Mouse (Mus musculus): ENCODE measurements around the gene Tex48. TPM values are rescaled to one million over a fixed set of nuclear protein-coding genes. Genes with fewer than 3 reads are reported as not detected.

Tex48 gene
- polyA plus RNA-seq, 1 experiment from 2014 or later: not detected

DNA sequence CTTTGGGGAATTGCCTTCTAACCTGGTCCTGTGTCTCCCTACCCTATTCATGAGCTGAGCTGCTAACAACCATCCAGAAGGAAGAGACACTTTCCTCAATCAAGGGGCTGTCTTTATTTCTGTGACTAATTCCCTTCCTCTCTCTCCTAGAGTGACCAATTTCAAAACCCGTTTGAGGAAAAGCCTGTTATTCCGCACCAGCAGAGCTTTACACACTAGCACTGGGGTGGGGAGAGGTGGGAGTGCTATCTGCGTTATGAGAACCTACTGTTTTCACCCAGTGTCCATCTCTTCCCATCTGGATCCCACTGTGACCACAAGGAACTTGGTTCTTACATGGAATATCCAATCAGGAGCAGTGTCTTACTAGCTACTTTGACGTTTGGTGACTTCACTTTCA lies 36.9 kb upstream of the Tex48 start:
- no peak overlapping the region for H3K4me3 ChIP-seq (replicated peaks; ENCODE audit: low read depth, low read length)
- H3K4me2 ChIP-seq (ENCODE audit: low read length): no peak overlapping the region
- no peaks in the 10 kb centered on the region for H3K4me1 ChIP-seq (replicated peaks; ENCODE audit: insufficient read depth, low read length)
- 26% methylated on average over 4 of the region's 4 CpGs for WGBS
- H3K9ac ChIP-seq (ENCODE audit: low read depth, low read length): no peak overlapping the region
- H3K36me3 ChIP-seq (ENCODE audit: insufficient read depth, low read length): no peaks in the 10 kb centered on the region
- no peak for ATAC-seq (replicated peaks; ENCODE audit: low FRiP score, low read depth)
- H3K27ac ChIP-seq: no peak overlapping the region
- H3K27me3 ChIP-seq (ENCODE audit: insufficient read depth, low read length): no peaks in the 10 kb centered on the region
- no peaks in the 10 kb centered on the region for H3K9me3 ChIP-seq (replicated peaks; ENCODE audit: low read length)
- DNase-seq (ENCODE audit: low spot score): no peak
- TF ChIP-seq CTCF (IDR thresholded peaks at IDR 0.05; ENCODE audit: low read depth): no peak

DNA sequence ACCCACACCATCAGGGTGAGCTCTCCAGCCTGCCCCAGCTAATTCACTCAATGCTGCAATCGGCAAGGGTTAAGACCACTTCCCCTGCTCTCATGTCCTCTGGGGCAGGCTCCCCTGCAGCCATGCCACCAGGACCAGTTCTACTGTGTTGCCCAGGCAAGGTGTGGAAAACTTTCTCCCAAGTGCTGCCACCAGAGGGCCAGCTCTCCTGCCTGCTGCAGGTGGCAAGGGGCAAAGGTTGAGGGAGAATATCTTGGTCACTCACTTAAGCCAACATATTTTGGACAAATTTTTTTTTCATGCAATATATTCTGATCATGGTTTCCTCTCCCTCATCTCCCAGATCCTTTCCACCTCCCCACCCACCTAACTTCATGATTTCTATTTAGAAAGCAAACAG lies 32.2 kb upstream of the Tex48 start:
- WGBS: 61% methylated on average over 1 of the region's 1 CpGs
- H3K4me2 ChIP-seq (ENCODE audit: low read length): no peak overlapping the region
- H3K27ac ChIP-seq: no peak overlapping the region
- no peaks in the 10 kb centered on the region for H3K4me1 ChIP-seq (replicated peaks; ENCODE audit: insufficient read depth, low read length)
- TF ChIP-seq CTCF (IDR thresholded peaks at IDR 0.05; ENCODE audit: low read depth): peak; percentile 59
- ATAC-seq (replicated peaks; ENCODE audit: low FRiP score, low read depth) (0 out of 2 replicates have a peak, but pooled peaks have one; percentile 29), DNase-seq (ENCODE audit: low spot score) (no peak)
- H3K36me3 ChIP-seq (ENCODE audit: insufficient read depth, low read length): no peaks in the 10 kb centered on the region
- H3K9me3 ChIP-seq (replicated peaks; ENCODE audit: low read length): no peaks in the 10 kb centered on the region
- H3K9ac ChIP-seq (ENCODE audit: low read depth, low read length): no peak overlapping the region
- no peak overlapping the region for H3K4me3 ChIP-seq (replicated peaks; ENCODE audit: low read depth, low read length)
- H3K27me3 ChIP-seq (ENCODE audit: insufficient read depth, low read length): no peaks in the 10 kb centered on the region

DNA sequence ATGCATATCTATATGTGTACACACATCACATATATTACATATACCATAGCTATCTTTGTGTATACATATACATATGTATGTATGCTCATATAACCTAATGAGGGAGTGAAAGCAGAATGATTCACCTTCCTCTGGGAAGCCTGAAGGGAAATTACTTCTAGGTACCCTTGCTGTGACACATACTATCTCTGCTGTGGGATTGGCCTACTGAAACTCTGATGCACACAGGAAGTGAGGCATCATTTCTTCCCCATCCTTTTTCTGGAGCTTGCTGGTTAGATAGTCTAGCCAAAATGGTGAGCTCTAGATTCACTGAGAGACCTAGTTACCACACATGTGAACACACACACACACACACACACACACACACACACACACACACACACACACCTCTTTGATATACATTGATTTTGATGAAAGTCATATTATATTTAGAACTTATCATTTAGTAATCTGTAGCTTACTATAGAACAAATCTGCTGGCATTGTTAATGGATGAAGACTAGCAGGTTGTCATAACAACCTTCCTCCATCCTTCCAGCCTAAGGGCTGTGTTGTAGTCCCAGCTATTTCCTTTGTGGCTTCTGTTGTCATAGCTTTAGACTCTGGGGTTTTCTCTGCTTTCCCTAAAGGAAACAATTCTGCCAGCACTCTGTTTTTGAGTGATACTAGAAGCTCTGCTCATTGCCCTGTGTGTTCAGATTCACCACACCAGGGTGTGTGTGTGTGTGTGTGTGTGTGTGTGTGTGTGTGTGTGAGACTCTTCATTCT lies 21.9 kb upstream of the Tex48 start:
- no peak overlapping the region for H3K27ac ChIP-seq
- H3K4me3 ChIP-seq (replicated peaks; ENCODE audit: low read depth, low read length): no peak overlapping the region
- no peaks in the 10 kb centered on the region for H3K27me3 ChIP-seq (ENCODE audit: insufficient read depth, low read length)
- H3K4me1 ChIP-seq (replicated peaks; ENCODE audit: insufficient read depth, low read length): no peaks in the 10 kb centered on the region
- TF ChIP-seq CTCF (IDR thresholded peaks at IDR 0.05; ENCODE audit: low read depth): no peak
- no peak overlapping the region for H3K4me2 ChIP-seq (ENCODE audit: low read length)
- no peaks in the 10 kb centered on the region for H3K36me3 ChIP-seq (ENCODE audit: insufficient read depth, low read length)
- no peaks in the 10 kb centered on the region for H3K9me3 ChIP-seq (replicated peaks; ENCODE audit: low read length)
- DNase-seq (ENCODE audit: low spot score): no peak
- no peak overlapping the region for H3K9ac ChIP-seq (ENCODE audit: low read depth, low read length)
- ATAC-seq (replicated peaks; ENCODE audit: low FRiP score, low read depth): no peak

DNA sequence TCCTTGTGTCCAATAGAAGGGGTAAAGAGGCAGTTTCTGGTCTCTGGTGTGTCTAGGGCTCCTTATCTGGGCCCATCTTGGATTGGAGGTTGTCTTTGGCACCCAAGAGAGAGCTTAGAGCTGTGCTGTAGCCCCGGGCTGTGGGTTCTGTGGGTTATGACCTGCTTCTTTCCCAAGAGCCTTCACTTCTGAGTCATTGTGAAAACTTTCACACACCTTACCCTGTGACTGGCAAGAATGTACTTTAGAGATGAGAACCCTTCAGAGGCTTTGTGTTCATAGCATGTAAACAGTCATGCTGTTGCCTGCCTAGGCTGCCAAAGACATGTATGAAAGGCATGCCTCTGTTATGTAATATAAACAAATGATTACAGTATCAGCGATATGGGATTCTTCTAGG lies 17.6 kb upstream of the Tex48 start:
- Histone ChIP-seq H3K4me3 (replicated peaks; ENCODE audit: low read depth, low read length) (no peak overlapping the region), H3K27ac (no peak overlapping the region), H3K36me3 (ENCODE audit: insufficient read depth, low read length) (no peaks in the 10 kb centered on the region), H3K4me2 (ENCODE audit: low read length) (no peak overlapping the region), H3K9me3 (replicated peaks; ENCODE audit: low read length) (no peaks in the 10 kb centered on the region), H3K9ac (ENCODE audit: low read depth, low read length) (no peak overlapping the region), H3K27me3 (ENCODE audit: insufficient read depth, low read length) (no peaks in the 10 kb centered on the region), H3K4me1 (replicated peaks; ENCODE audit: insufficient read depth, low read length) (no peaks in the 10 kb centered on the region)
- ATAC-seq (replicated peaks; ENCODE audit: low FRiP score, low read depth) (no peak), DNase-seq (ENCODE audit: low spot score) (no peak)
- no peak for TF ChIP-seq CTCF (IDR thresholded peaks at IDR 0.05; ENCODE audit: low read depth)
- 72% methylated on average over 2 of the region's 2 CpGs for WGBS

DNA sequence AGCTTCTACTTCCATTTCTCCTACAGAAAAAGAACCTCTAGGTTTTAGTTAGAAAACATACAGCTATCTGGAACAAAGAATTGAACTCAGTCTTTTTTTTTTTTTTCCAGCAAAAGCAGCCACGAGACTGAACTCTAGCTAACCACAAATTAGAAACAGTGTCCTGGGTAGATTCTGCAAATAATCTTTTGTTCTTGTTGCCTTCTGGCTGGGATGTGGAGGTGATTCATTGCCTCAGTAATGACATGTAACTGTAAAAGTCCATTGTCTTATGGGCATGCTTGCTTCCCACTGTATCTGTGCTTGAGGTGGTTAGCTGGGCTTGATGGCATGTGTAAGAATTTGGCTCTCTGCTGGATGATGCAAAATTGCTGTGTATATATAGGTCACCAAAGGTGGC lies 16.4 kb upstream of the Tex48 start:
- Histone ChIP-seq H3K27me3 (ENCODE audit: insufficient read depth, low read length) (no peaks in the 10 kb centered on the region), H3K4me1 (replicated peaks; ENCODE audit: insufficient read depth, low read length) (no peaks in the 10 kb centered on the region), H3K4me3 (replicated peaks; ENCODE audit: low read depth, low read length) (no peak overlapping the region), H3K9ac (ENCODE audit: low read depth, low read length) (no peak overlapping the region), H3K36me3 (ENCODE audit: insufficient read depth, low read length) (no peaks in the 10 kb centered on the region), H3K4me2 (ENCODE audit: low read length) (no peak overlapping the region), H3K27ac (no peak overlapping the region), H3K9me3 (replicated peaks; ENCODE audit: low read length) (no peaks in the 10 kb centered on the region)
- ATAC-seq (replicated peaks; ENCODE audit: low FRiP score, low read depth) (no peak), DNase-seq (ENCODE audit: low spot score) (no peak)
- WGBS: 48% methylated on average over 1 of the region's 1 CpGs
- TF ChIP-seq CTCF (IDR thresholded peaks at IDR 0.05; ENCODE audit: low read depth): no peak

DNA sequence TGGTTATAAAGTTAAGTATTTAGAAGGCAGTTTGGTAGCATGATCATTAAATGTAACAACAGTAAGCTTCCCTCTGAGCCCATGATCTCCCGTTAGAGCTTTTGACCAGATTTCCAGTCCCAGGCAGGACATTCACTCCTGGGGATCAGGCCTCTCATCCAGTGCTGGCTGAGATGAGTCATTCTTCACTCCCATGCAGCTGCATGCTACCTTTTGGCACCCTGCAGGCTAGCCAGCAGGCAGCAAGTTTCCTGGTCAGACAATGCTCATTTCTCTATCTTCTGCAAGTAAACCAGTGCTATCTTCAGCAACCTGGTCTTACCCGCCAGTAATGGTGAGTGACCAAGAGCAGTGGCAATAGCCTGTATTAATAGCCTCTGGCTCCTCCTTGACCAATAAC lies 11.0 kb upstream of the Tex48 start:
- no peak overlapping the region for H3K27ac ChIP-seq
- no peak for DNase-seq (ENCODE audit: low spot score)
- no peaks in the 10 kb centered on the region for H3K27me3 ChIP-seq (ENCODE audit: insufficient read depth, low read length)
- H3K4me1 ChIP-seq (replicated peaks; ENCODE audit: insufficient read depth, low read length): no peaks in the 10 kb centered on the region
- 81% methylated on average over 2 of the region's 2 CpGs for WGBS
- no peaks in the 10 kb centered on the region for H3K9me3 ChIP-seq (replicated peaks; ENCODE audit: low read length)
- ATAC-seq (replicated peaks; ENCODE audit: low FRiP score, low read depth): no peak
- no peak overlapping the region for H3K4me3 ChIP-seq (replicated peaks; ENCODE audit: low read depth, low read length)
- no peak overlapping the region for H3K9ac ChIP-seq (ENCODE audit: low read depth, low read length)
- no peaks in the 10 kb centered on the region for H3K36me3 ChIP-seq (ENCODE audit: insufficient read depth, low read length)
- H3K4me2 ChIP-seq (ENCODE audit: low read length): no peak overlapping the region
- TF ChIP-seq CTCF (IDR thresholded peaks at IDR 0.05; ENCODE audit: low read depth): no peak

DNA sequence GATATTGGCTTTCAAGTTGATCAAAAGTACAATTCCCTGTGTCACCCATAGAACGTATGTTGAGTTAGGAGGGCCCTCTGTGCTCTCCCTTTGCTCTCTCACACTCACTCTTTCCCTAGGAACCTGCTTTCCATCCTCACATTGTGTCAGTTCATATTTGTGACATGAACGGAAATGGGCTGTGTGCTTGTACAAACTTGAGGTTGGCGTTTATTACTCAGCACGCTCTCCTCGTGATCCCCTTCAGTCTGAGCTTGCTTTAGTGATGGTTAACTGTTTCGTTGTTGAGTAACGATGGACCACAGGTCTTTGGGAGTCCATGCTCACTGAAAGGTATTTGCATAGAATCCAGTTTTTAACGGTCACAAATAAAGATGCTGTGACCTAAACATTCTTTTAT lies 4.9 kb upstream of the Tex48 start:
- H3K9ac ChIP-seq (ENCODE audit: low read depth, low read length): no peak overlapping the region
- no peaks in the 10 kb centered on the region for H3K9me3 ChIP-seq (replicated peaks; ENCODE audit: low read length)
- H3K27ac ChIP-seq: no peak overlapping the region
- DNase-seq (ENCODE audit: low spot score) (no peak), ATAC-seq (replicated peaks; ENCODE audit: low FRiP score, low read depth) (no peak)
- H3K4me2 ChIP-seq (ENCODE audit: low read length): no peak overlapping the region
- TF ChIP-seq CTCF (IDR thresholded peaks at IDR 0.05; ENCODE audit: low read depth): no peak
- H3K36me3 ChIP-seq (ENCODE audit: insufficient read depth, low read length): no peaks in the 10 kb centered on the region
- 78% methylated on average over 8 of the region's 8 CpGs for WGBS
- H3K27me3 ChIP-seq (ENCODE audit: insufficient read depth, low read length): no peaks in the 10 kb centered on the region
- H3K4me3 ChIP-seq (replicated peaks; ENCODE audit: low read depth, low read length): no peak overlapping the region
- no peaks in the 10 kb centered on the region for H3K4me1 ChIP-seq (replicated peaks; ENCODE audit: insufficient read depth, low read length)
